Mouse (Mus musculus) lung, embryonic 14.5 days (tissue): ENCODE data around the gene Thap11. TPM values are rescaled to one million over a fixed set of nuclear protein-coding genes. Genes with fewer than 3 reads are reported as not detected.

ENCODE experiments used
- ATAC-seq: fragments of 200-750 bp; cut with Nextera tagmentation; 2 replicates; pipeline ENCODE4 v1.8.0; 2017; ENCODE audit warnings: mild to moderate bottlenecking, moderate TSS enrichment, moderate library complexity; ENCODE audit not compliant: insufficient read depth
- DNase-seq: peaks from one replicate; pipeline ENCODE4 v3.0.0-alpha.2; 2015
- H3K27ac ChIP-seq: fragments of 300-500 bp; sonication (generic); 2 replicates; pipeline ENCODE4 v1.5.1; 2014; ENCODE audit warnings: low read depth, mild to moderate bottlenecking, moderate library complexity
- H3K27me3 ChIP-seq: fragments of 300-500 bp; sonication (generic); 2 replicates; pipeline ENCODE4 v1.6.1; 2014; ENCODE audit warnings: low read length, control low read depth; ENCODE audit not compliant: insufficient read depth
- H3K36me3 ChIP-seq: fragments of 300-500 bp; sonication (generic); 2 replicates; pipeline ENCODE4 v1.6.1; 2014; ENCODE audit warnings: control low read depth; ENCODE audit not compliant: insufficient read depth
- H3K4me1 ChIP-seq: fragments of 300-500 bp; sonication (generic); 2 replicates; pipeline ENCODE4 v1.6.1; 2014; ENCODE audit warnings: antibody characterized with exemption, control low read depth; ENCODE audit not compliant: insufficient read depth
- H3K4me2 ChIP-seq: fragments of 300-500 bp; sonication (generic); 2 replicates; pipeline ENCODE4 v1.6.1; 2014; ENCODE audit warnings: mild to moderate bottlenecking
- H3K4me3 ChIP-seq: fragments of 300-500 bp; sonication (generic); 2 replicates; pipeline ENCODE4 v1.5.1; 2014; ENCODE audit warnings: low read depth, low read length
- H3K9ac ChIP-seq: fragments of 300-500 bp; sonication (generic); 2 replicates; pipeline ENCODE4 v1.6.1; 2014
- H3K9me3 ChIP-seq: fragments of 300-500 bp; sonication (generic); 2 replicates; pipeline ENCODE4 v1.6.1; 2016; ENCODE audit warnings: low read depth, low read length, control low read depth
- CTCF ChIP-seq: IDR thresholded peaks from 2 replicates; pipeline ENCODE4 v1.5.1; 2016; ENCODE audit warnings: antibody characterized with exemption, low read depth
- WGBS: fragments of 180-500 bp; shearing (Covaris S2); extraction: QIAGEN DNeasy Blood & Tissue Kit; methylation state at CpG from one replicate; pipeline ENCODE4 v1.1.7; 2014; 5-methylcytosine and 5-hydroxymethylcytosine counted together
- polyA plus RNA-seq: library from polyadenylated mRNA; unstranded; fragments of >200 nt; fragmentation: Nextera tagmentation; extraction: Ambion mirVana; gene quantifications from 2 replicates; pipeline ENCODE4 v1.2.1, GENCODE M21; 2014

Gene Thap11
- polyA plus RNA-seq, 1 experiment from 2014 or later: 70.7 TPM

DNA sequence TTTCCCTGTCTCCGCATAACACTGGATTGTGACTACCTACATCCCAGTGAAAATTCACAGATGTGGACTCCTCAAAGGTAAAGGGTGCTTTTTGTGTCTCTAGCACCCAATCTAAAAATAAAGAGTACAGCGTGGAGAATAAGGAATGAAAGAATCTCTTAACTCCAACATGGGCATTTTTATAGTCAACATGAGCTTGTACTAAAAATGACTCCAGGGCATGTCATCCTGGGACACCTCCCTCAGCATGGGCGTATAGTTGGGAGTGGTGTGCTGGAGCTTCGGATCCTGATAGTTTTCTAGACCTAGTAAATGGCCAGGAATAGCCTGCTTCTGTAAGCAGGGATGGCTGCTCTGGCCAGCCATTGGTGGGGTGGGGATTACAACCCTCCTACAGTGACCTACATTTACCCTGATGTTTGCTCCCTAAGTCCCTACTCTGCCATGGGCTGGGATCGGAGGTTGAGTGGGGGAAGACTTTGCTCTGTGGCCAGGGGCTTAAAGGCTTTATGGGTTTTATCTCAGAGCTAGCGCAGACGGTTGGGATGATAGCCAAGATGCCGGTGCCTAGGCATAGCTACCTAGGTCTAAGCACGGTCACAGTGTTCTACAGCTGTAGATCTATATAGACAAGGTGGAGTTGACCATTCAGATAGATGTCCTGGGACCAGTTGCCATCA, 43.0 kb downstream of the Thap11 start:
- Histone ChIP-seq H3K9me3 (no peaks in the 10 kb centered on the region), H3K36me3 (peaks cover 5% of the 10 kb centered on the region), H3K27ac (no peak overlapping the region), H3K4me2 (no peak overlapping the region), H3K27me3 (no peaks in the 10 kb centered on the region), H3K4me3 (no peak overlapping the region), H3K4me1 (no peaks in the 10 kb centered on the region), H3K9ac (no peak overlapping the region)
- DNase-seq (no peak), ATAC-seq (no peak)
- 76% methylated on average over 9 of the region's 9 CpGs for WGBS
- TF ChIP-seq CTCF: no peak

DNA sequence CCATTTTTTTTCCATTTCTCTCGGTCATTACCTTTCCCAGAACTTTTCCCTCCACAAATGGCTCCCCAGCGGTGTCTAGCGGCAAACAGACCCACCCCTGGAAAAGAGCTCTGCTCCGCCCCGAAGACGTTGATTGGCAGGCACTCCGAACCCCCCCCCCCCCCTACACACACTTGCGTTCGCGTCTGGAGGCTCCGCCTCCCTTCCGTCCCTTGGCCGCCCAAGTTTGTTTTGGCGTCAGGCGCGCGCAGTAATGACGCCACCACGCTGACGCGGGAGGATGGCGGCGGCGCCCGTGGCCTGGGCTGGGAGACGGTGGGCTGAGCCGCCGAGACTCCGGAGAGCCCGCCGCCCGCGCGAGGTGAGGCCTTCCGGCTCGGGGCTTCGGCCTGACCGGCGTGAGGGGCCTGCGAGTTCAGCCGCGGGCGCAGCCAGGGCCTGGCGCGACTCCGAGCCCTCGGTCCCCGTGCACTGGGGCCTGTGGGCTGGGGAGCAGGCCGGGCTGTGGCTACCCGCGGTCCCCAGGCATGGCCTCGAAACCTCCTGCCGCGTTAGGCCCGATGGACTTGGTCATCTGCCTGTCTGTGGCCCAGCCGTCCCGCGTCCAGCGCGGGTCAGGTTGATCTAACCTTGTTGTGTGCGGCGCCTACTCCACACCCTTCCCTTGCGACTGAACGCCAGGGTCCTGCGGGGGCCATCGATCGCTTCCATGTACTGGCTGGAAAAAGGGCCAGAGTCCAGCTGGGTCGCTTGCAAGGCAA, 45.4 kb downstream of the Thap11 start, which contains the start of gene Pskh1:
TSS of gene Pskh1 (plus strand) at position 262 of the 761 bp plus-strand sequence.
- Histone ChIP-seq H3K4me3 (peak within 1 kb of the TSS; percentile 97), H3K4me1 (no peaks in the 10 kb centered on the region), H3K9me3 (no peaks in the 10 kb centered on the region), H3K4me2 (peak within 1 kb of the TSS; percentile 92), H3K36me3 (0 out of 2 replicates have a peak, but pooled peaks cover 2% of the 10 kb centered on the region), H3K27me3 (no peaks in the 10 kb centered on the region), H3K27ac (peak within 1 kb of the TSS; percentile 90), H3K9ac (peak within 1 kb of the TSS; percentile 99)
- TF ChIP-seq CTCF: no peak
- DNase-seq (peak; percentile 97), ATAC-seq (peak; percentile 96)
- WGBS: under 1% methylated on average over 68 of the region's 68 CpGs

DNA sequence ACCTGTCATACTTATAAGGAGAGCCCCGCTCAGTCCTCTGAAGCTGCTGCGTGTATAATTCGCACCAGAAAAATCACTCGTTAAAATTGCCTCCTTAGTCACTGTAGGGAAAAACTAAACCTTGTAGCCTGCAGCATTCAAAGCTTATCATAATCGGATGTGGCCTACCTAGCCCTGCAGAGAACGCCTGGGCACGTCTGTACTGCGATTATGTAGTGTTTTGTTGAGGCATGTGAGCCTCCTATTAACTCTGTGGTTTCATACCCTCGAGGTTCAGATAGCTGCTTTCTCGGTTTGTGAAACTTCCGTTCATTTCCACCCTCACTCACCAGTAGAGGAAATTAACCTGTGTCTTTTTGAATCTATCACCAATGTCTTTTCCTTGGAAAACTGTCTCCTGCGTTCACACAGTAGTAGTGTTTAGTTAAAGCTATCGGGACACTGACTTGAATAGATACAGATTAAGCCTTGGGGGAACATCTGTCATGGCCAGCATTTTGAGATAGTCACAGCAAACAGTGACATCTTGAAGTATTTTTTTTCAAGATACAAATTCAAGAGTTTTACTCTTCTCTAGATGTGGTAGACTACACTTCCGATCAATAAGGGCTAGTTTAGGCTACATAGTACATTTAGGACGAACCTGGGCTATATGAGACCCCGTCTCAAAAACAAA, 46.1 kb downstream of the Thap11 start:
- 23% methylated on average over 16 of the region's 16 CpGs for WGBS
- DNase-seq: peak; percentile 10
- no peak for TF ChIP-seq CTCF

More for the DNA sequence above, 46.1 kb downstream of the Thap11 start:
- H3K4me2 ChIP-seq: peak overlapping the region; percentile 92
- no peaks in the 10 kb centered on the region for H3K27me3 ChIP-seq
- no peaks in the 10 kb centered on the region for H3K9me3 ChIP-seq
- ATAC-seq: no peak
- H3K4me3 ChIP-seq: peak overlapping the region; percentile 97
- 0 out of 2 replicates have a peak, but pooled peaks cover 4% of the 10 kb centered on the region for H3K36me3 ChIP-seq
- peak overlapping the region; percentile 90 for H3K27ac ChIP-seq
- H3K9ac ChIP-seq: peak overlapping the region; percentile 99
- H3K4me1 ChIP-seq: no peaks in the 10 kb centered on the region

Other genes with a start within 250 kb of the Thap11 start
- gene Ripor1, start 249.9 kb upstream of the Thap11 start, polyA plus RNA-seq: 32.1 and 33.7 TPM in 2 replicates
- 127 and 129 TPM in 2 replicates for gene Ctcf, start 218.6 kb upstream of the Thap11 start, polyA plus RNA-seq
- 0.69 and 0.89 TPM in 2 replicates for gene Agrp, start 217.7 kb upstream of the Thap11 start, polyA plus RNA-seq
- 0.70 and 1.1 TPM in 2 replicates for gene Carmil2, start 168.9 kb upstream of the Thap11 start, polyA plus RNA-seq
- 62.2 and 68.6 TPM in 2 replicates for gene Acd, start 154.0 kb upstream of the Thap11 start, polyA plus RNA-seq
- gene Pard6a, start 154.0 kb upstream of the Thap11 start, polyA plus RNA-seq: 13.4 and 13.6 TPM in 2 replicates
- 0.15 TPM in 1 of 2 replicates, not detected in the other for gene 4933405L10Rik, start 147.5 kb upstream of the Thap11 start, polyA plus RNA-seq
- gene Enkd1, start 146.9 kb upstream of the Thap11 start, polyA plus RNA-seq: 28.7 and 29.7 TPM in 2 replicates
- 21.2 and 22.6 TPM in 2 replicates for gene Gfod2, start 96.5 kb upstream of the Thap11 start, polyA plus RNA-seq
- gene Ranbp10, start 27.8 kb upstream of the Thap11 start, polyA plus RNA-seq: 12.2 and 13.8 TPM in 2 replicates
- 0.09 and 0.11 TPM in 2 replicates for gene Tsnaxip1, start 27.4 kb upstream of the Thap11 start, polyA plus RNA-seq
- 41.4 and 46.2 TPM in 2 replicates for gene Cenpt, start 1.9 kb upstream of the Thap11 start, polyA plus RNA-seq
- gene Nutf2, start 5.4 kb downstream of the Thap11 start, polyA plus RNA-seq: 317 and 347 TPM in 2 replicates
- 48.2 and 55.4 TPM in 2 replicates for gene Edc4, start 25.7 kb downstream of the Thap11 start, polyA plus RNA-seq
- gene Nrn1l, start 38.4 kb downstream of the Thap11 start, polyA plus RNA-seq: 0.97 TPM in 1 of 2 replicates, not detected in the other
- 32.0 and 33.7 TPM in 2 replicates for gene Pskh1, start 45.3 kb downstream of the Thap11 start, polyA plus RNA-seq
- gene Ctrl, start 78.7 kb downstream of the Thap11 start, polyA plus RNA-seq: 0.41 and 0.68 TPM in 2 replicates
- gene Psmb10, start 83.3 kb downstream of the Thap11 start, polyA plus RNA-seq: 33.6 and 34.0 TPM in 2 replicates
- gene Lcat, start 88.2 kb downstream of the Thap11 start, polyA plus RNA-seq: 1.2 and 2.1 TPM in 2 replicates
- gene Slc12a4, start 111.0 kb downstream of the Thap11 start, polyA plus RNA-seq: 32.9 and 35.8 TPM in 2 replicates
- not detected in 2 replicates for gene Dpep3, start 124.3 kb downstream of the Thap11 start, polyA plus RNA-seq
- 20.0 and 20.3 TPM in 2 replicates for gene Dus2, start 136.2 kb downstream of the Thap11 start, polyA plus RNA-seq
- gene Dpep2nb, start 150.8 kb downstream of the Thap11 start, polyA plus RNA-seq: not detected in 2 replicates
- 19.1 and 19.5 TPM in 2 replicates for gene Ddx28, start 156.8 kb downstream of the Thap11 start, polyA plus RNA-seq
- gene Nfatc3, start 203.7 kb downstream of the Thap11 start, polyA plus RNA-seq: 7.1 and 7.6 TPM in 2 replicates